1 mouse cellular context compared by ENCODE assay signal in the genomic region with DNA sequence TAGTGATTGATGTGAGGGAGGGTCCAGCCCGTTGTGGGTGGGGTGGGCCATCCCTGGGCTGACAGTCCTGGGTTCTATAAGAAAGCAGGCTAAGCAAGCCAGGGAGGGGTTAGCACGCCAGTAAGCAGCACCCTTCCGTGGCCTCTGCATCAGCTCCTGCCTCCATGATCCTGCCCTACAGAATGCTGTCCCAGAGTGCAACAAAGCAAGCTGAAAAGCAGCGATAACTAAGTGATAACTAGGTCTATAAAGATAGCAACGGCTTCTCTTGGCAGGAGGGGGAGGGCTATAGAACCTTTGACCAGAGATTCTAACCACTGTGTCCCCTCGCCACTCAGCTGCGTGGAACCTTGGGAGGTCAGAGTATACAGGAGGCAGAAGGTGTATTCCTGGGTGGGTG.
TF ChIP-seq lines count a peak whose summit lies in the region.

No protein-coding gene starts in this region.

TF ChIP-seq in MEL, 35 proteins besides CTCF, POLR2A, EP300 and RAD21 (continued from another document):
- TF ChIP-seq JUND (IDR thresholded peaks at IDR 0.05; ENCODE audit: low read depth, low read length), result 0 out of 2 replicates have a peak, but pooled peaks have one; percentile 42
- peak; percentile 49; the same call in 1 of the 2 replicates for TF ChIP-seq HCFC1 (IDR thresholded peaks at IDR 0.05; ENCODE audit: low read depth, low read length)
- TF ChIP-seq MAZ (IDR thresholded peaks at IDR 0.05; ENCODE audit: low read depth, low read length), result peak; percentile 85; the same call in 1 of the 2 replicates
- TF ChIP-seq TCF12 (IDR thresholded peaks at IDR 0.05; ENCODE audit: low read depth, low read length), result peak; percentile 98
- no peak for TF ChIP-seq ELF1 (IDR thresholded peaks at IDR 0.05; ENCODE audit: low read depth, low read length)
- 0 out of 2 replicates have a peak, but pooled peaks have one; percentile 29 for TF ChIP-seq KAT2A (conservative IDR thresholded peaks at IDR 0.05; ENCODE audit: low read depth, low read length)
- no peak; the same call in 1 of the 2 replicates for TF ChIP-seq ZC3H11A (IDR thresholded peaks at IDR 0.05; ENCODE audit: low read depth, low read length)
- TF ChIP-seq GABPA (IDR thresholded peaks at IDR 0.05; ENCODE audit: low read depth, low read length), result no peak
- no peak for TF ChIP-seq USF2 (IDR thresholded peaks at IDR 0.05; ENCODE audit: borderline replicate concordance in 1 of 2, insufficient read depth in 1 of 2, low read depth in 1 of 2, low read length in 2 of 2)
- TF ChIP-seq MYB (IDR thresholded peaks at IDR 0.05; ENCODE audit: low read depth, low read length), result peak; percentile 91
- 0 out of 2 replicates have a peak, but pooled peaks have one; percentile 15 for TF ChIP-seq TBP (IDR thresholded peaks at IDR 0.05; ENCODE audit: low read depth, low read length)
- TF ChIP-seq ZNF384 (IDR thresholded peaks at IDR 0.05; ENCODE audit: low read depth, low read length), result no peak
- 0 out of 2 replicates have a peak, but pooled peaks have one; percentile 34 for TF ChIP-seq MAFK (IDR thresholded peaks at IDR 0.05; ENCODE audit: borderline replicate concordance, low read depth, low read length)
- peak; percentile 92 for TF ChIP-seq SIN3A (IDR thresholded peaks at IDR 0.05; ENCODE audit: low read length)
- TF ChIP-seq SMC3 (IDR thresholded peaks at IDR 0.05; ENCODE audit: low read depth, low read length), result peak; percentile 12; the same call in 1 of the 2 replicates
- TF ChIP-seq MXI1 (IDR thresholded peaks at IDR 0.05; ENCODE audit: low read depth, low read length), result 0 out of 2 replicates have a peak, but pooled peaks have one; percentile 35
- TF ChIP-seq BHLHE40 (IDR thresholded peaks at IDR 0.05; ENCODE audit: borderline replicate concordance, low read depth, low read length), result peak; percentile 29; the same call in 1 of the 2 replicates
- TF ChIP-seq GATA1 (IDR thresholded peaks at IDR 0.05; ENCODE audit: low read depth, low read length), result peak; percentile 96
- TF ChIP-seq POLR2AphosphoS2 (IDR thresholded peaks at IDR 0.05; ENCODE audit: low read length), result peak; percentile 67
- peak; percentile 42; the same call in 1 of the 2 replicates for TF ChIP-seq CHD2 (IDR thresholded peaks at IDR 0.05; ENCODE audit: low read length)
- peak; percentile 22; the same call in 1 of the 2 replicates for TF ChIP-seq NELFE (IDR thresholded peaks at IDR 0.05; ENCODE audit: low read depth, low read length)
- TF ChIP-seq ETS1 (IDR thresholded peaks at IDR 0.05; ENCODE audit: low read depth, low read length), result peak; percentile 86
- peak; percentile 57; the same call in 1 of the 2 replicates for TF ChIP-seq MYC (IDR thresholded peaks at IDR 0.05; ENCODE audit: low read depth, low read length)
- TF ChIP-seq TAL1 (IDR thresholded peaks at IDR 0.05; ENCODE audit: low read length), result peak; percentile 78
- TF ChIP-seq ZMIZ1 (IDR thresholded peaks at IDR 0.05; ENCODE audit: low read depth, low read length), result peak; percentile 64
- TF ChIP-seq NRF1 (IDR thresholded peaks at IDR 0.05; ENCODE audit: insufficient read depth, low read depth, low read length, poor library complexity, severe bottlenecking), result no peak
- TF ChIP-seq E2F4 (IDR thresholded peaks at IDR 0.05; ENCODE audit: borderline replicate concordance, low read depth, low read length), result no peak
- TF ChIP-seq MAX (IDR thresholded peaks at IDR 0.05; ENCODE audit: low read length), result peak; percentile 56
- no peak for TF ChIP-seq CHD1 (IDR thresholded peaks at IDR 0.05; ENCODE audit: low read depth, low read length)
